Mouse (Mus musculus) forebrain, embryonic 10.5 days (tissue): ENCODE data around the gene Fkbp4. TPM values are rescaled to one million over a fixed set of nuclear protein-coding genes. Genes with fewer than 3 reads are reported as not detected.

Experiments
- DNase-seq: peaks from one replicate; pipeline ENCODE4 v3.0.0-alpha.2; 2017; ENCODE audit warnings: low spot score; ENCODE audit errors: extremely low spot score
- H3K27ac ChIP-seq: fragments of 300-500 bp; sonication (generic); 2 replicates; pipeline ENCODE4 v1.5.1; 2016; ENCODE audit warnings: mild to moderate bottlenecking
- H3K27me3 ChIP-seq: fragments of 300-500 bp; sonication (generic); 2 replicates; pipeline ENCODE4 v1.6.1; 2016; ENCODE audit warnings: mild to moderate bottlenecking; ENCODE audit not compliant: poor library complexity, severe bottlenecking
- H3K36me3 ChIP-seq: fragments of 300-500 bp; sonication (generic); replicated peaks from 2 replicates; pipeline ENCODE4 v1.6.1; 2016; ENCODE audit warnings: mild to moderate bottlenecking, moderate library complexity
- H3K4me1 ChIP-seq: fragments of 300-500 bp; sonication (generic); 2 replicates; pipeline ENCODE4 v1.6.1; 2016
- H3K4me3 ChIP-seq: fragments of 300-500 bp; sonication (generic); 2 replicates; pipeline ENCODE4 v1.5.1; 2016; ENCODE audit warnings: mild to moderate bottlenecking, moderate library complexity
- H3K9me3 ChIP-seq: fragments of 300-500 bp; sonication (generic); 2 replicates; pipeline ENCODE4 v1.6.1; 2016; ENCODE audit warnings: mild to moderate bottlenecking, moderate library complexity
- WGBS: fragments of 180-500 bp; shearing (Covaris S2); methylation state at CpG from one replicate; pipeline ENCODE4 v1.1.7; 2016; 5-methylcytosine and 5-hydroxymethylcytosine counted together
- polyA plus RNA-seq: library from polyadenylated mRNA; unstranded; fragments of >200 nt; fragmentation: Nextera tagmentation; extraction: Ambion mirVana; gene quantifications from 2 replicates; pipeline ENCODE4 v1.2.1, GENCODE M21; 2016

The Fkbp4 gene
- polyA plus RNA-seq, 1 experiment from 2014 or later: 821 TPM

DNA sequence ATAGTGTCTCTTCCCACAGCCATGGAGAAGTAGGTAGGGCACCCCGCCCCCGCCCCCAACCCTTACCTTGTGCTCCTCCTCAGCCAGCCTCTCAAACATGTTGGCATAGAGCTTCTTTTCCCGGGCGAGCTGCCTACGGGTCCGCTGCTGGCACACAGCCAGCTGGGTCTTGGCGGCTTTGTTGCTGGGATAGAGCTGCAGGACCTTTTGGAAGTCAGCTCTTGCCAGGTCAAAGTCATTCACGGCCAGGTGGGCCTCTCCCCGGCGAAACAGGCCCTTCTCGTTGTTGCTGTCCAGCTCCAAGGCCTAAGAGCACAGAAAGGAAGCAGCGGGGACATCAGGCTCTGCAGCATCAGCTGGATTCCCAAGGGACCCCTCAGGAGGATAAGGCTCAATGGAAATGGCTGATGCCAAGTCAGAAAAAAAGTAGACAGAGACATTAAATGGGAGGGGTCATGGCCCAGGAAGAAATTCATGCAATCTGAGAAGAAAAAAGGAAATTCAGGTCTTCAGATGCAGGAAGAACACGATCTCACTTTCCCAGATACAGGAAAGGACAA is 6.0 kb downstream of the Fkbp4 start:
- Histone ChIP-seq H3K27me3 (no peaks in the 10 kb centered on the region), H3K9me3 (no peaks in the 10 kb centered on the region), H3K4me1 (peaks cover 13% of the 10 kb centered on the region), H3K27ac (no peak overlapping the region), H3K4me3 (no peak overlapping the region), H3K36me3 (peaks cover 94% of the 10 kb centered on the region)
- WGBS: 94% methylated on average over 13 of the region's 13 CpGs
- DNase-seq: no peak

DNA sequence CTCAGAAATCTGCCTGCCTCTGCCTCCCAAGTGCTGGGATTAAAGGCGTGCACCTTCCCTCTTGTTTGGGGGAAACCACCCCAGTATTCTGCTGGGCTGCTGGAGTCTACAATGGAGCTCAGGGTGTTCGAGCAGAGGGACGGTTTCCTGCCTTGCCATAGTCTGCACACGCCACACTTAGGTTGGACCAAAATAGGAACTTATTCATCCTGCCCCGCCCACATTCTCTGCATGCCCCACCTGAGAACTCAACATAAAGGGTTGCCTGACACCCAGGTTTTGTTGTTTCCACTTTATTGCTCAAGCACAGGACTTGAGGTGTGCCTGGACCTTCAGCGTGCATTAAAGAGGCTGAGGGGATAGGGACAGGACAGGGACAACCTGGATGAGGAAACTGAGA is 8.7 kb downstream of the Fkbp4 start:
- no peak overlapping the region for H3K27ac ChIP-seq
- H3K4me1 ChIP-seq: peaks cover 4% of the 10 kb centered on the region
- H3K9me3 ChIP-seq: no peaks in the 10 kb centered on the region
- WGBS: 93% methylated on average over 6 of the region's 6 CpGs
- H3K4me3 ChIP-seq: no peak overlapping the region
- no peaks in the 10 kb centered on the region for H3K27me3 ChIP-seq
- peaks cover 80% of the 10 kb centered on the region for H3K36me3 ChIP-seq
- DNase-seq: no peak

DNA sequence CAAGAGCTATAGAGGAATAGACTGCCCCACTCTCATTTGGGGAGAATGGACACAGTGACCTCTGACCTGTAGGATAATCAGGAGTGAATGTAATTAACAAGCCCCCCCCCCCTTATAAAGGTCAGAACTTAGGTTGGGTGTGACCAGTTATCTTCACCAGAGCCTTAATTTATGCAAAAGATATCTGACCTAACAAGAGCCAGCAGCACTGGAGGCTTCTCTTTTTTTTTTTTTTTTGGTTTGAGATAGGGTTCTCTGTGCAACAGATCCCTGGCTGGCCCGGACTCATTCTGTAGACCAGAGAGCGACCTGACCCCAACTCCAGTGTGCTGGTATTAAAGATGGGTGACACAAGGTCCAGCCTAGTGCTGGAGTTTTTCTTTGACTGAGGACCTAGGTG is 9.2 kb downstream of the Fkbp4 start:
- Histone ChIP-seq H3K36me3 (peaks cover 74% of the 10 kb centered on the region), H3K4me1 (peaks cover 4% of the 10 kb centered on the region), H3K27ac (no peak overlapping the region), H3K9me3 (no peaks in the 10 kb centered on the region), H3K27me3 (no peaks in the 10 kb centered on the region), H3K4me3 (no peak overlapping the region)
- WGBS: 87% methylated on average over 2 of the region's 2 CpGs
- no peak for DNase-seq

DNA sequence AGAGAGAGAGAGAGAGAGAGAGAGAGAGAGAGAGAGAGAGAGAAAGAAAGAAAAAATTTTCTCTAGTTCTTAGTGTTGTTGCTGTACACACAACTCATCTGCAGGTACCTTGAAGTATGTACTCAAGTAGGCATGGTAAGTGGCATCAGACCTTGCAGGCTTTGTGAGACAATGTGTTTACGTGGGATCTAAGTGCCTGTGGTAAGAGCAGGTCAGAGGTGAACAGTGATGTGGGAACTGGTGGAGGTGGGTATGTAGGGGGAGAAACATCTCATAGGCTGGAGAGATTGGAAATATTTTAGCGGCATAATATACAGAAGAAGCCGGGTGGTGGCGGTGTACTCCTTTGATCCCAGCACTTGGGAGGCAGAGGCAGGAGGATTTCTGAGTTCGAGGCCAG is 10.9 kb downstream of the Fkbp4 start:
- H3K36me3 ChIP-seq: peaks cover 57% of the 10 kb centered on the region
- no peak overlapping the region for H3K27ac ChIP-seq
- no peak overlapping the region for H3K4me3 ChIP-seq
- no peaks in the 10 kb centered on the region for H3K9me3 ChIP-seq
- DNase-seq: no peak
- WGBS: 87% methylated on average over 5 of the region's 5 CpGs
- H3K27me3 ChIP-seq: no peaks in the 10 kb centered on the region
- peaks cover 10% of the 10 kb centered on the region for H3K4me1 ChIP-seq

DNA sequence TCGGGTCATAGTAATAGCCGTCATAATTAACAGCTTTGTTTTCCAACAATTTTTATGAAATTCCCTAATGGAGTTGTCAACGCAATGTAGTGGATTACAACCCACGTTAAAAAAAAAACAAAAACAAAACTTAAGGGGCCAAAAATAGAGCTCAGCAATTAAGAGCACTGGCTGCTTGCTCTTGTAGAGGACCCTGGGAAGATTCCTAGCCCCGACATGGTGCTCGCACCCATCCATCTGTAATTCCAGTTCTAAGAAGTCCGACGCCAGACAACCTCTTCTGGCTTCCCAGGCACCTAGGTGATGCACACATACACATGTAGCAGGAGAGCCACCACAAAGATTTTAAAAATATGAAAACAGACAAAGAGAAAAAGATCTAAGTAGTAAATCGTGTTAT is 13.4 kb downstream of the Fkbp4 start:
- peaks cover 46% of the 10 kb centered on the region for H3K36me3 ChIP-seq
- H3K27me3 ChIP-seq: no peaks in the 10 kb centered on the region
- peak overlapping the region; percentile 72 for H3K4me3 ChIP-seq
- DNase-seq: no peak
- WGBS: 21% methylated on average over 9 of the region's 9 CpGs
- H3K4me1 ChIP-seq: peaks cover 10% of the 10 kb centered on the region
- H3K27ac ChIP-seq: peak overlapping the region; percentile 99
- H3K9me3 ChIP-seq: no peaks in the 10 kb centered on the region

DNA sequence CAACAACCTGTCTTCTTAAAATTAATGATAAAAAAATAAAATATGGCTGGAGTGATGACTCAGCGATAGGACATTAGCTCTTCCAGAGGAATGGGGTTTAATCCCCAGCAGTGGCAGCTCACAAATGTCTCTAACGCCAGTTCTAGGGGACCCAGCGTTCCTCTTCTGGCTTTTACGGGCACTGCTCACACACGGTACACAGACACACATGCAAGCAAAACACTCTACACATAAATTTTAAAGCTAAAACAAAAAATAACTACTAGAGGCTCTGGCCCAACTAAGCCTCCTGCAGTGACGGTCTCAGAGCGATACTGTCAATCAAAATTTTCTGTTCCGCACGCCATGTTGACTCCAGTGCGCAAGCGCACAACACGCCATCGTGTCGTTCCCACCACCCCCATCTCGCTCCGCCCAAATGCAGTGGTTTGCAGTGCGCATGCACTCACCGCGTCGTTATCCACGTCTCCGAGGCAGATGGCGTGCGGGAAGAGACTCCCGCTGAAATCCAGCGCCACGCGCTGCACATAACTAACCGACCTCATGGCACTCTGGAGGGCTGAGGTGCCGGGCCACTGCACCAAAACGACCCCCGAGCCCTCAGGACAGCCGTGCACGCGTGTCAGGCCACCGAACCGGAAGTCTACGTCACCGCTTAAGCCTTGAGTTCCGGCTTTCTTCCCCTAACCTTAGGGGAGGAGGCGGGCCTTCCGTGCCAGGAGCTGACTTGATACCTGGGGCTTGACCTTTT is 14.0 kb downstream of the Fkbp4 start, which contains the start of gene Itfg2:
Itfg2 (minus strand) TSS at position 663 of the 751 bp plus-strand sequence.
- peaks cover 46% of the 10 kb centered on the region for H3K36me3 ChIP-seq
- H3K27me3 ChIP-seq: no peaks in the 10 kb centered on the region
- under 1% methylated on average over 42 of the region's 42 CpGs for WGBS
- peak; percentile 94 for DNase-seq
- H3K9me3 ChIP-seq: no peaks in the 10 kb centered on the region
- peak within 1 kb of the TSS; percentile 72 for H3K4me3 ChIP-seq
- peaks cover 10% of the 10 kb centered on the region for H3K4me1 ChIP-seq
- peak within 1 kb of the TSS; percentile 99 for H3K27ac ChIP-seq

DNA sequence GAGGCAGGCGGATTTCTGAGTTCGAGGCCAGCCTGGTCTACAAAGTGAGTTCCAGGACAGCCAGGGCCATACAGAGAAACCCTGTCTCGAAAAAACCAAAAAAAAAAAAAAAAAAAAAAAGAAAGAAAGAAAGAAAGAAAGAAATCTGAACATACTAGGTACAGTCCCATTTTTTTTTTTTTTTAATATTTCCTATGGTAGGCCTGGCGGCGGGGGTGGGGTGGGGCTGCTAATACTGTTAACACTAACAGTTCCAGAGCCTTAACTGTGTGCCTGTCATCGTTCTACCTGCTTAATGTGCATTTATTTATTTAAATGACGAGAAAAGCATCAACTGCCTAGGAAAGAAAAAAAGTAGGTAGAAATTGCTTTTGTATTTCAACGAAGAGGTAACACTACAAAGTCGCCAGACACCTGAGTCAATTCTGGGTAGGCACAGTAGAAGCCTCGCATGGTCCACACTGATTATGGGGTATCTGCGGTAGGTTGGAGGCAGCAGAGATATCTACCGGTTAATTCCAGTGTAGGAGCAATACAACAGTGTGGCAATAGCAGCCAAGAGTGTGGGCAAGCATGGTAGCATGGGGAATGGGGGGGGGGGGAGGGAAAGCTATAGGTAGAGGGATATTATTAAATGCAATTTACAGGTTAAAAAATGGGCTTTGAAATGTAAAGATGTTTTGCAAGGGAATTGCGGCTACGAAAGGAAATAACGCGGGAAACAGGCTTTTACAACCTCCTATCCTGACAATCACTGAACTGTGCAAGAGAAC is 14.8 kb downstream of the Fkbp4 start:
- no peak for DNase-seq
- peaks cover 42% of the 10 kb centered on the region for H3K36me3 ChIP-seq
- H3K9me3 ChIP-seq: no peaks in the 10 kb centered on the region
- H3K27ac ChIP-seq: peak overlapping the region; percentile 99
- H3K4me1 ChIP-seq: peaks cover 10% of the 10 kb centered on the region
- WGBS: 53% methylated on average over 15 of the region's 16 CpGs
- H3K4me3 ChIP-seq: peak overlapping the region; percentile 72
- no peaks in the 10 kb centered on the region for H3K27me3 ChIP-seq

DNA sequence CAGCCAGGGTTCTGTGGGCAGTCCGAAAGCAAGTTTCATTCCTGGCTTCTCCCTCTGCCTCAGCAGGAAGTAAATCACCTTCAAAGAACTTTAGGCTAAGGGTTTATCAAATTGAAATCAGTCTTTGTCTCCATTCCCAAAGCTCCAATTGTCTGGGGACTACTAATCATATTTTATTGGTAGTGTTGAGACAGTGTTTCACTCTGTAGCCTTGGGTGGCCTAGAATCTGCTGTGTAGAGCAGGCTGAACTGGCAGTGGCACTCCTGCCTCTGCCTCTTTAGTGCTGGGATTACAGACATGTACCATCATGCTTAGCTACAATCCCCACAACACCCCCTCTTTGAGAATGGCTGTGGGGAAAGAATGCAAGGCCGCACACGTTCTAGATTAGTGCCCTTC is 17.0 kb downstream of the Fkbp4 start:
- no peak for DNase-seq
- 95% methylated on average over 3 of the region's 3 CpGs for WGBS

DNA sequence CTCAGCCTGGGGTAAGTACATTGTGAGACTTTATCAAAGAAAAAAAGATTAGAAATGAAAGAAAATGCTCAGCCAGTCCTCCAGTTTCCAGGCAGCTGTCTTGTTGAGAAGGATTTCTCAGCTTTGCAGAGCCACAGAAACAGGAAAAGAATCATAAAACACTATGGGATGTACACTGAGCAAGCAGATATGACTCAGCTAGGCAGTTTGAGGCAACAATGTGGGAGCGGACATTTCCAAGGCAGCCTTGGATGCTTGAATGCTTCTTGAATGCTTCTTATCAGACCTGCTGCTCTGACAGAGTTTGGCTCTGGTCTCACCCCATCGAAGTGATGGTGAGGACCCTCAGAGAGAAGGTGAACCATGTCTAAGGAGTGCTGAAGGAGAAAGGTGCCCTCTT is 17.4 kb downstream of the Fkbp4 start:
- no peak overlapping the region for H3K4me3 ChIP-seq
- H3K27me3 ChIP-seq: no peaks in the 10 kb centered on the region
- H3K9me3 ChIP-seq: no peaks in the 10 kb centered on the region
- peaks cover 36% of the 10 kb centered on the region for H3K36me3 ChIP-seq
- 94% methylated on average over 2 of the region's 2 CpGs for WGBS
- no peak for DNase-seq
- no peak overlapping the region for H3K27ac ChIP-seq
- H3K4me1 ChIP-seq: peaks cover 10% of the 10 kb centered on the region

More for the DNA sequence above, 17.0 kb downstream of the Fkbp4 start:
- Histone ChIP-seq H3K4me1 (peaks cover 10% of the 10 kb centered on the region), H3K4me3 (no peak overlapping the region), H3K27me3 (no peaks in the 10 kb centered on the region), H3K27ac (no peak overlapping the region), H3K9me3 (no peaks in the 10 kb centered on the region), H3K36me3 (peaks cover 35% of the 10 kb centered on the region)

DNA sequence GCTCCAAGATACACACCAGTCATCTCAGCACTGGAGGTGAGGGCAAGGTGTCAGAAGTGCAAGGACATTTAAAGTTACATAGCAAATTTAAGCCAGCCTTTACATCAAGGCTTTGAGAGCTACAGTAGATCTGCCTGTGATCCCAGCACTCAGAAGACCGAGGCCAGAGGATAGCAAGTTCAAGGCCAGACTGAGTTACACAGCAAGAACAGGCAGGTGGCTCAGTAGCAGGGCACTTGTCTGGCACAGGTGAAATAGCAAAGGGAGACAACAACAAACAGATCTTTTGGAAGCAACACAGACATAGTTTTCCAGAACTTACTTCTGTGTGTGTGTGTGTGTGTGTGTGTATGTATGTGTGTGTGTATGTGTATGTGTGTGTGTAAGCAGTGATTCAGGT is 20.4 kb downstream of the Fkbp4 start:
- no peaks in the 10 kb centered on the region for H3K4me1 ChIP-seq
- WGBS: 91% methylated on average over 1 of the region's 1 CpGs
- no peaks in the 10 kb centered on the region for H3K9me3 ChIP-seq
- H3K4me3 ChIP-seq: no peak overlapping the region
- H3K36me3 ChIP-seq: peaks cover 60% of the 10 kb centered on the region
- no peaks in the 10 kb centered on the region for H3K27me3 ChIP-seq
- DNase-seq: no peak
- no peak overlapping the region for H3K27ac ChIP-seq

DNA sequence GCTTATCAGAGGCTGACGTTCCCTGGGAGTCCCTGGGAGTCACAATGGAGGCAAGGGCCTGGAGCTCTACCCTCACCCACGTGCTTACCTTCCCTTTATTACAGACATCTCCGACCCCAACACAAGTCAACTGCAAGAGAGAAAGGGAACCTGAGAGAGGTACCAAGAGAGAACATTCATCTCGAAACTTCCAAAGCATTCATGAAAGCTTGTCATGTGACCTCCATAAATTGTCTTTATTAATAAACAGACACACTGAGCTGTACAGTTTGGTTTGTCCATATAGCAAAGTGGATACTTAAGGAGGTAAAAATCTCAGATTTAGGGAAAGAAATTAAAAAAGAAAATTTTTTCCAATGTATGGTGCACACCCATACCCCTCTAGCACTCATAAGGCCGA is 22.3 kb downstream of the Fkbp4 start:
- Histone ChIP-seq H3K27me3 (no peaks in the 10 kb centered on the region), H3K27ac (no peak overlapping the region), H3K36me3 (peaks cover 74% of the 10 kb centered on the region), H3K4me3 (no peak overlapping the region), H3K4me1 (no peaks in the 10 kb centered on the region), H3K9me3 (no peaks in the 10 kb centered on the region)
- 94% methylated on average over 5 of the region's 5 CpGs for WGBS
- no peak for DNase-seq

DNA sequence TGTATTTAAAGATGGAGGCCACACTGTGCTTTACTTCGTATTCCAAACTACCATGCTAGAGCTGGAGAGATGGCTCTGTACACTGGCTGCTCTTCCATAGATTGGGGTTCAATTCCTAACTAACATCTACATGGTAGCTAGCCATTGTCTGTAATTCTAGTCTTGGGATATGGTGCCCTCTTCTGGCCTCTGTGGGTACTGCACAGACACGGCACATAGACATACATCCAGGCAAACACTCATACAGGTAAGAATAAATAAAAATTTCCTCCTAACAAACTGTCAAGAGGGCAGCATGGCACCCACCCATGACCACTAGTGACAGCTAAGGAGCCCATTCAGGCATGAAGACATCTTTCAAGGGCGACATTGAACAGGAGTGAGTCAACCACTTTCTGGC is 27.4 kb downstream of the Fkbp4 start:
- H3K27me3 ChIP-seq: no peaks in the 10 kb centered on the region
- H3K36me3 ChIP-seq: peaks cover 95% of the 10 kb centered on the region
- no peak overlapping the region for H3K4me3 ChIP-seq
- WGBS: 13% methylated on average over 3 of the region's 3 CpGs
- DNase-seq: peak; percentile 76
- H3K9me3 ChIP-seq: no peaks in the 10 kb centered on the region
- H3K27ac ChIP-seq: no peak overlapping the region
- no peaks in the 10 kb centered on the region for H3K4me1 ChIP-seq

DNA sequence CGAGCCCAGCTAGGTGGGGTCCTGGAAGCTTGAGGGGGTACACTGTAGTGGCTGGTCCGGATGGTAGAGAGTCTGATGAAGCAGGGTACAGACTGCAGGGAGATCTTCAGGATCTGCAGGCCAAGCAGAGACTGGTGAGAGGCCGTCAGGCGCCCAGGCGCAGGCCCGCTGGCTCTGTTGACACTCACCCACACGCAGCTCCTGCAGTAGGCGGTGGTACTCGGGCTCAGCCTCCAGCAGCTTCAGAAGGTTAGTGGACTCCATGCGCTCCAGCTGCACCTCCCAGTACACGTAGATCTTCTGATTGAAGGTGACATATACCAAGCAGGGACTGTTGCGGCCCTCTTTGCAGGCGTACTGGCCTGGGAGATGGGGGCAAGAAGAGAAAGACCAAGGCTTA is 28.2 kb downstream of the Fkbp4 start:
- H3K27me3 ChIP-seq: no peaks in the 10 kb centered on the region
- H3K36me3 ChIP-seq: peaks cover 93% of the 10 kb centered on the region
- H3K27ac ChIP-seq: no peak overlapping the region
- WGBS: 94% methylated on average over 13 of the region's 13 CpGs
- no peaks in the 10 kb centered on the region for H3K4me1 ChIP-seq
- H3K9me3 ChIP-seq: no peaks in the 10 kb centered on the region
- H3K4me3 ChIP-seq: no peak overlapping the region
- DNase-seq: no peak
